Mouse (Mus musculus) liver, postnatal 0 days (tissue): ENCODE data around the gene Pard3.

Source experiments
- CTCF ChIP-seq: sonication (generic); IDR thresholded peaks from 2 replicates; pipeline ENCODE4 v1.5.1; 2016; ENCODE audit warnings: antibody characterized with exemption, low read depth
- EP300 ChIP-seq: IDR thresholded peaks from 2 replicates; pipeline ENCODE4 v1.6.1; 2016; ENCODE audit warnings: antibody characterized with exemption, low read depth, mild to moderate bottlenecking

DNA sequence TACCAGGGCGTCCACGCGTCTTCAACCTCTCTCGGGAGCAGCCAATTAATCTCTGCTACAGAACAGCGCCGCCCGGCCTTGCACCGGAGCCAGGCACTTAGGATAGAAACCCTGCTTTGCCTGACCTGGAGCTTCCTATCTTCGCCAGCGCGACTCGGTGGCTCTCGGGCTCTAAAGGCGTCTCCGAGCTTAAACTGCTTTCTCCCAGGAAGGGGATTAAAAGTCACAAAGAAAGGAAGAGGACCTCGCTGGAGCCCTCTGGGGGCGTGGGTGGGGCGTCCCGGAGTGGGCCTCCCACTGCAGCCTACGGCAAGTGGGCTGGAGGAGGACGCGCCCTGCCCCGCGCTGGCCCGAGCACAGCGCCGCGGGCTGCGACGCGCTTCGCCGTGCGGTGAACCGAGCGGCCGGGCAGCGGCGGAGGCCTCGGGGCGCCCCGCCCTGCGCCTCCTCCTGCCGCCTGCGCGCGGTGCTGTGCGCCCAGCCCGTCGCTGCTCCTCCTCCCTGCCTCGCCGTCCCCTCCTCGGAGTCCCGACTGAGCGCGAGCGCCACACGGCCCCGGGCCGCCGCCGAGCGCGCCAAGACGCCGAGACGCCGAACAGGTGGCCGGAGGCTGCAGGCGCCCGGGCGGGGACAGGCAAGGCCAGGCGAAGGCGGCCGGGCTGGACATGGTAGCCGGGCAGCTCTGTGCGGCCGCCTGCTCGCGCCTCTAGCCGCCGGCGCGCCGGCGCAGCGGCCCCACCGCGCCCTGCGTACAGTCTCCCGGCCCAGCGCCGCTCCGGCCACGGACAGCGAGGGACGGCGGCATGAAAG, at the start of gene Pard3:
- TF ChIP-seq CTCF, result peak; percentile 37
- no peak for TF ChIP-seq EP300
